Mouse (Mus musculus): ENCODE measurements around the gene Il12a. TPM values are rescaled to one million over a fixed set of nuclear protein-coding genes. Genes with fewer than 3 reads are reported as not detected.

Il12a gene
- 1.7 and 1.9 TPM in 2 replicates for polyA plus RNA-seq (2015; fragmentation: Nextera tagmentation; extraction: Ambion mirVana)

GRCm38 (mm10) chr3:68690344-68690743 lies at the start of gene Il12a:
Il12a (plus strand) TSS chr3:68690644.

Other genes starting within 250 kb of the Il12a start
- 0.14 and 0.29 TPM in 2 replicates for gene 1110032F04Rik, start 178.9 kb downstream of the Il12a start, polyA plus RNA-seq (2015; fragmentation: Nextera tagmentation; extraction: Ambion mirVana)